Mouse (Mus musculus): Measurements from ENCODE around the gene Zbtb41. TPM values are rescaled to one million over a fixed set of nuclear protein-coding genes. Genes with fewer than 3 reads are reported as not detected.

The Zbtb41 gene
- polyA plus RNA-seq, 1 experiment from 2014 or later: 24.6 TPM

DNA sequence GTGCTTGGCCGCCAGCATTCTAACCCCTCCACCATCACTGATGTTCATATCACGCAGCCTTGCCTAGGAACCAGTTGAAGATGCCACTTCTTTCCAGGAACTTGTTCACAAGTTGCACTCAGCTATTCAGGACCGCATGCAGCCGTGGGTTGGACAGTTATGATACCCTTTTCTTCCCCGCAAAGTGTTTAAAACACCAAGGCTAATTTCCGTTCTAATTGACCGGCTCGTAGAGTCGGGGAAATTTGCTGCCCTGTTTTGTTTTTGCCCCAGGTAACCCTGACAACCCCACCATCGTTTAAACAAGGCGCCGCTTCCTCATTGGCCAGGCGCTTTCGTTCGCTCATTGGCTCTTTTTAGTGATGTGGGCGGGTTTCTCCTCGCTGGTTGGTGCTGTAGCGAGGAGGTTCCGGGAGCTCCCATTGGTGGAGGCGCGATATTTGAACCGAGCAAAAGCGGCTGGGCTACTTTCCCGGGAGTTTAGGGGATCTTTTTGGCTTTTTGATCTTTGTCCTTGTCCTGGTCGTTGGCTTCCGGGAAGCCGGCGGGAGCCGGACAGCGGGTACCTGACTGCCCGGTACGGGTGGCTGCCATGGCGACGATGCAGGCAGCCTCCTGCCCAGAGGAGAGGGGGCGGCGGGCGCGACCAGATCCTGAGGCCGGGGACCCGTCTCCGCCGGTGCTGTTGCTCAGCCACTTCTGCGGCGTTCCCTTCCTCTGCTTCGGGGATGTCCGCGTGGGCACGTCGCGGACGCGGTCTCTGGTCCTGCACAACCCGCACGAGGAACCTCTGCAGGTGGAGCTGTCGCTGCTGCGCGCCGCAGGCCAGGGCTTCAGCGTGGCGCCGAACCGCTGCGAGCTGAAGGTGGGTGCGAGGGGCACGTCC is 32.5 kb downstream of the Zbtb41 start, which contains the start of gene Aspm:
Gene Aspm (plus strand): TSS at position 433 of the 886 bp plus-strand sequence.
- H3K9me3 ChIP-seq (ENCODE audit: control insufficient read depth, low read length): no peaks in the 10 kb centered on the region
- H3K4me1 ChIP-seq (ENCODE audit: control insufficient read depth, insufficient read depth, low read length): peaks cover 9% of the 10 kb centered on the region; the same call in 1 of the 2 replicates
- peak within 1 kb of the TSS; percentile 39; the same call in 1 of the 2 replicates for H3K9ac ChIP-seq (replicated peaks; ENCODE audit: low read depth, low read length)
- no peaks in the 10 kb centered on the region for H3K36me3 ChIP-seq (ENCODE audit: control insufficient read depth, insufficient read depth, low read length)
- WGBS: under 1% methylated on average over 65 of the region's 65 CpGs
- no peak within 1 kb of the TSS for H3K27ac ChIP-seq (ENCODE audit: low read depth, low read length)
- peak within 1 kb of the TSS; percentile 99 for H3K4me2 ChIP-seq (ENCODE audit: low read depth, low read length)
- no peaks in the 10 kb centered on the region for H3K27me3 ChIP-seq (ENCODE audit: control insufficient read depth, insufficient read depth, low read length)
- H3K4me3 ChIP-seq (ENCODE audit: low read depth, low read length): peak within 1 kb of the TSS; percentile 65
- peak; percentile 100 for ATAC-seq (ENCODE audit: low read depth)

DNA sequence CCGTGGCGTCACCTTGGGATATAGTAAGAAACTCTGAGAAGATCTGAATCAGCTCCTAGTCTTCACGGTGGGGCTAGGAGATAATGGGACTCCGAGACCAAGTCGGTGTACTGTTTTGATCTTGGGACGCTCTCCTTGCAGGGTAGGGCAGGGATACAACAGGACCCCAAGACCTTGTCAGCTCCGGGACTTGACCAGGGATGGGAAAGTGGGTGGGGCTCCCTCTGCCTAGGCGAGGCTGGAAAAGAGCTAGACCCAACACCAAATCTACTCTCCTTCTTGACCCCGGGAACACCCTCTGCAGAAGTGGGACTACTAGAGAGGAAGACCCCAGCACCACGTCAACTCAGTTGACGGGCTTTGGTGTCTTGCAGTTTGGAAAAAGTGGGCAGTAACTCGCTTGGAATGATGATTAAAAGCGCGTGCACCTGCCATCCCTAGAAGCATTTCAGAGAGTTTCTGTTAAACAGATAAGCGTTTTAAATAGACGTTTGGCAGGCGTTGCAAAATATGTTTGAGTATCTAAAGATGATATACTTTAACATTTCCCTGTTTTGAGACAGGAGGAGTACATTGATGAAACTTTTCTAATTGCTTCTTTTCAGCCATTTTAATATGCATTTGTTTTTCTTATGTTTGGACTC is 33.3 kb downstream of the Zbtb41 start:
- ATAC-seq (ENCODE audit: low read depth): no peak
- Histone ChIP-seq H3K27me3 (ENCODE audit: control insufficient read depth, insufficient read depth, low read length) (no peaks in the 10 kb centered on the region), H3K4me3 (ENCODE audit: low read depth, low read length) (peak overlapping the region; percentile 65), H3K9ac (replicated peaks; ENCODE audit: low read depth, low read length) (peak overlapping the region; percentile 39; the same call in 1 of the 2 replicates), H3K27ac (ENCODE audit: low read depth, low read length) (no peak overlapping the region), H3K4me1 (ENCODE audit: control insufficient read depth, insufficient read depth, low read length) (peaks cover 9% of the 10 kb centered on the region; the same call in 1 of the 2 replicates), H3K4me2 (ENCODE audit: low read depth, low read length) (peak overlapping the region; percentile 99), H3K36me3 (ENCODE audit: control insufficient read depth, insufficient read depth, low read length) (no peaks in the 10 kb centered on the region), H3K9me3 (ENCODE audit: control insufficient read depth, low read length) (no peaks in the 10 kb centered on the region)
- 2% methylated on average over 17 of the region's 17 CpGs for WGBS

DNA sequence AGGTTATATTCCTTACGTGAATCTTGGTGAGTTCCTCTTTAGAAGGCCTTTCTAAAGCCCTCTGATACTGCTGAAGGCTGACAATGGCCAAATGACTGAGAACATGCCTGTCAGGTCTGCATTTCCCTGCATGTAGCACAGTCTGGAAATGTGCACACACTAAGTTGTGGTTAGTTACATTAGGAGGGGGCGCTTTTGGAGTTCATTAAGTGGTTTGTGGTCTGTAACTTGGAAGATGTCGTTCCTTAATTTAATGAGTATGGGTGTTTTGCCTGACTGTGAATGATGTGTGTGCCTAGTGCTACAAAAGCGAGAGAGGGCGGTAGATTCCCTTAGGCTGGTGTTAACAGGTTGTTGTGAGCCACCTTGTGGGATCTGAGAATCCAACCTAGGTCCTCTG is 38.7 kb downstream of the Zbtb41 start:
- no peak overlapping the region for H3K9ac ChIP-seq (replicated peaks; ENCODE audit: low read depth, low read length)
- no peaks in the 10 kb centered on the region for H3K9me3 ChIP-seq (ENCODE audit: control insufficient read depth, low read length)
- H3K4me2 ChIP-seq (ENCODE audit: low read depth, low read length): no peak overlapping the region
- H3K4me1 ChIP-seq (ENCODE audit: control insufficient read depth, insufficient read depth, low read length): no peaks in the 10 kb centered on the region
- no peak overlapping the region for H3K4me3 ChIP-seq (ENCODE audit: low read depth, low read length)
- ATAC-seq (ENCODE audit: low read depth): 0 out of 2 replicates have a peak, but pooled peaks have one; percentile 14
- no peaks in the 10 kb centered on the region for H3K27me3 ChIP-seq (ENCODE audit: control insufficient read depth, insufficient read depth, low read length)
- no peak overlapping the region for H3K27ac ChIP-seq (ENCODE audit: low read depth, low read length)
- 77% methylated on average over 5 of the region's 5 CpGs for WGBS
- no peaks in the 10 kb centered on the region for H3K36me3 ChIP-seq (ENCODE audit: control insufficient read depth, insufficient read depth, low read length)

DNA sequence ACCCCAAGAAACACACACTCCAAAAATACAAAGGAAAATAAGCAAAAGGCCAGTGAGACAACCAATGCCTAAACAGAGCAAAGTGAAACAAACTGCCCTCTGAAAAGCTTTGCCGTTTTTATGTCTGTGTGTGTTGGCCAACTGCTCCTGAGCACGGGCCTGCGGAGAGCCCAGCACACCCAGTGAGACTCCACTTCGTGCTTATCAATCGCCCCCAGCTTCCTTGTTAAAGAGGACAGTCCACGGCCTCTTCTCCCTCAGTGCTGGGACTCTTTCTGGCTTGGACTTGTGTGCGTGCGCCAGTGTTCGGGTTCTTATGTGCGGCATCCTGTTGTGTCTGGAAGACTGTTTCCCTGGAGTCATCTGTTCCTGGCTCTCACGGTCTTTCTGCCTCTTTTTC is 43.8 kb downstream of the Zbtb41 start:
- no peaks in the 10 kb centered on the region for H3K4me1 ChIP-seq (ENCODE audit: control insufficient read depth, insufficient read depth, low read length)
- H3K4me2 ChIP-seq (ENCODE audit: low read depth, low read length): no peak overlapping the region
- no peak overlapping the region for H3K4me3 ChIP-seq (ENCODE audit: low read depth, low read length)
- H3K9ac ChIP-seq (replicated peaks; ENCODE audit: low read depth, low read length): no peak overlapping the region
- H3K36me3 ChIP-seq (ENCODE audit: control insufficient read depth, insufficient read depth, low read length): no peaks in the 10 kb centered on the region
- WGBS: 89% methylated on average over 11 of the region's 11 CpGs
- no peak for ATAC-seq (ENCODE audit: low read depth)
- no peak overlapping the region for H3K27ac ChIP-seq (ENCODE audit: low read depth, low read length)
- H3K27me3 ChIP-seq (ENCODE audit: control insufficient read depth, insufficient read depth, low read length): no peaks in the 10 kb centered on the region
- no peaks in the 10 kb centered on the region for H3K9me3 ChIP-seq (ENCODE audit: control insufficient read depth, low read length)

DNA sequence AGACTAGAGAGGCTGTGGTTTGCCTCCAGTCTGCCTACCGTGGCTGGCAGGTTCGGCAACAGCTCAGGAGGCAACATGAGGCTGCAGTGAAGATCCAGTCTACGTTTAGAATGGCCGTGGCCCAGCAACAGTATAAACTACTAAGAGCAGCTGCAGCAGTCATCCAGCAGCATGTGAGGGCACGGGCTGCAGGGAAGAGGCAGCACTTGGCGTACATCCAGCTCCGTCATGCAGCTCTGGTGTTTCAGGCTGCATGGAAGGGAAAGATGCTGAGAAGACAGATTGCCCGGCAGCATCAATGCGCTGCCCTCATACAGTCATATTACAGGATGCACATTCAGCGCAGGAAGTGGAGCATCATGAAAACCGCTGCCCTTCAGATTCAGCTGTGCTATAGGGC is 56.8 kb downstream of the Zbtb41 start:
- WGBS: 86% methylated on average over 11 of the region's 11 CpGs
- no peaks in the 10 kb centered on the region for H3K9me3 ChIP-seq (ENCODE audit: control insufficient read depth, low read length)
- no peaks in the 10 kb centered on the region for H3K4me1 ChIP-seq (ENCODE audit: control insufficient read depth, insufficient read depth, low read length)
- H3K27ac ChIP-seq (ENCODE audit: low read depth, low read length): no peak overlapping the region
- H3K9ac ChIP-seq (replicated peaks; ENCODE audit: low read depth, low read length): no peak overlapping the region
- H3K4me3 ChIP-seq (ENCODE audit: low read depth, low read length): no peak overlapping the region
- ATAC-seq (ENCODE audit: low read depth): peak; percentile 60; the same call in 1 of the 2 replicates
- no peaks in the 10 kb centered on the region for H3K36me3 ChIP-seq (ENCODE audit: control insufficient read depth, insufficient read depth, low read length)
- H3K4me2 ChIP-seq (ENCODE audit: low read depth, low read length): no peak overlapping the region
- H3K27me3 ChIP-seq (ENCODE audit: control insufficient read depth, insufficient read depth, low read length): no peaks in the 10 kb centered on the region

DNA sequence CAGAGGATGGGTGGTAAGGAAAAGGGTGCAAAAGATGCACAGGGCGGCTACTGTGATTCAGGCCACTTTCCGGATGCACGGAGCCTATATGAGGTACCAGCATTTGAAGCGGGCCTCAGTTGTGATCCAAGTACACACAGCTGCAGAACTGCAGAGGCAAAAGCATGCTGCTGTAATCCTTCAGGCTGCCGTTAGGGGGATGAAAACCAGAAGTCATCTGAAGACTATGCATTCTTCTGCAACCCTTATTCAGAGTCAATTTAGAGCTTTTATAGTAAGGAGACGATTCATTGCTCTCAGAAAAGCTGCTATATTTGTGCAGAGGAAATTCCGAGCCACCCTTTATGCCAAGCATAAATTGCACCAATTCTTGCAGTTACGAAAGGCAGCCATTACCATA is 58.2 kb downstream of the Zbtb41 start:
- no peak for ATAC-seq (ENCODE audit: low read depth)
- 91% methylated on average over 8 of the region's 8 CpGs for WGBS

DNA sequence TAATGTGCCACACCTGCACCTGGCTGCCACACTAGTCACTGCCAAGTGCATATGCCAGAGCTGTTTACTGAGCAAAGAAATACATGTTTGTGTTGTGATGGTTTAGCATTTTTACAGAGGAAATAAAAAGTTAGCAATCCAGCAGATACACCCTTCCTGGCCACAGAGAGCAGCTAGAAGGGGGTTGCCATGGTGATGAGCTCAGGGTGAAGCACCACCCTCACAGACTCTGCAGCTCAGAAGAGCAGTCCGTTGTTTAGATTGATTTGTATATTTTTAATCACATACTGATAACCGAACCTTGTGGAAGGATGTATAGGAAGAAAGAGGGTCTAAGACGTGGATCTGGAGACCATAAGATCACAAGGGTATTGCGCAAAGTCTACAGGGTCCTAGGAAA is 59.1 kb downstream of the Zbtb41 start:
- H3K27me3 ChIP-seq (ENCODE audit: control insufficient read depth, insufficient read depth, low read length): no peaks in the 10 kb centered on the region
- no peak for ATAC-seq (ENCODE audit: low read depth)
- WGBS: 81% methylated on average over 4 of the region's 4 CpGs
- no peaks in the 10 kb centered on the region for H3K4me1 ChIP-seq (ENCODE audit: control insufficient read depth, insufficient read depth, low read length)
- H3K36me3 ChIP-seq (ENCODE audit: control insufficient read depth, insufficient read depth, low read length): no peaks in the 10 kb centered on the region
- H3K27ac ChIP-seq (ENCODE audit: low read depth, low read length): no peak overlapping the region
- no peak overlapping the region for H3K4me3 ChIP-seq (ENCODE audit: low read depth, low read length)
- H3K4me2 ChIP-seq (ENCODE audit: low read depth, low read length): no peak overlapping the region
- no peaks in the 10 kb centered on the region for H3K9me3 ChIP-seq (ENCODE audit: control insufficient read depth, low read length)
- no peak overlapping the region for H3K9ac ChIP-seq (replicated peaks; ENCODE audit: low read depth, low read length)

More for the DNA sequence above, 58.2 kb downstream of the Zbtb41 start:
- no peaks in the 10 kb centered on the region for H3K9me3 ChIP-seq (ENCODE audit: control insufficient read depth, low read length)
- H3K4me2 ChIP-seq (ENCODE audit: low read depth, low read length): no peak overlapping the region
- no peak overlapping the region for H3K4me3 ChIP-seq (ENCODE audit: low read depth, low read length)
- no peak overlapping the region for H3K27ac ChIP-seq (ENCODE audit: low read depth, low read length)
- H3K27me3 ChIP-seq (ENCODE audit: control insufficient read depth, insufficient read depth, low read length): no peaks in the 10 kb centered on the region
- no peak overlapping the region for H3K9ac ChIP-seq (replicated peaks; ENCODE audit: low read depth, low read length)
- no peaks in the 10 kb centered on the region for H3K4me1 ChIP-seq (ENCODE audit: control insufficient read depth, insufficient read depth, low read length)
- no peaks in the 10 kb centered on the region for H3K36me3 ChIP-seq (ENCODE audit: control insufficient read depth, insufficient read depth, low read length)

DNA sequence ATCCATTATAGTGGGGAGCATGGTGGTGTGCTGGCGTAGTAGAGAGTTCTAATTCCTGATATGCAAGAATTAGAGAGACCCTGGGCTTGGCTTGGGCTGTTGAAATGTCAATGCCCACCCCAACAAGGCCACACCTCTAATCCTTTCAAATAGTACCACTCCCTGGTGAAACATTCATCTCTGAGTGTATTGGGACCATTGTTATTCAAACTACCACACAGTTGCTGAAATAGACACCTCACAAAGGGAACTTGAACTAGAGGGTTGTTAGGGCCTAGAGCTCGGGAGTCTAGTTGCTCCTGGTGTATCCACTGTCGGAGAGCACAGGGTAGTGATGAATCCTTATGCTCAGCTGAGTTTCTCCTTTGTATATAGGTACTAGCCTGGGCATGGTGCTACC is 72.5 kb downstream of the Zbtb41 start:
- Histone ChIP-seq H3K9ac (replicated peaks; ENCODE audit: low read depth, low read length) (no peak overlapping the region), H3K4me1 (ENCODE audit: control insufficient read depth, insufficient read depth, low read length) (no peaks in the 10 kb centered on the region), H3K36me3 (ENCODE audit: control insufficient read depth, insufficient read depth, low read length) (no peaks in the 10 kb centered on the region), H3K9me3 (ENCODE audit: control insufficient read depth, low read length) (no peaks in the 10 kb centered on the region), H3K4me2 (ENCODE audit: low read depth, low read length) (no peak overlapping the region), H3K27ac (ENCODE audit: low read depth, low read length) (no peak overlapping the region), H3K4me3 (ENCODE audit: low read depth, low read length) (no peak overlapping the region), H3K27me3 (ENCODE audit: control insufficient read depth, insufficient read depth, low read length) (no peaks in the 10 kb centered on the region)
- no peak for ATAC-seq (ENCODE audit: low read depth)
- 72% methylated on average over 3 of the region's 3 CpGs for WGBS

DNA sequence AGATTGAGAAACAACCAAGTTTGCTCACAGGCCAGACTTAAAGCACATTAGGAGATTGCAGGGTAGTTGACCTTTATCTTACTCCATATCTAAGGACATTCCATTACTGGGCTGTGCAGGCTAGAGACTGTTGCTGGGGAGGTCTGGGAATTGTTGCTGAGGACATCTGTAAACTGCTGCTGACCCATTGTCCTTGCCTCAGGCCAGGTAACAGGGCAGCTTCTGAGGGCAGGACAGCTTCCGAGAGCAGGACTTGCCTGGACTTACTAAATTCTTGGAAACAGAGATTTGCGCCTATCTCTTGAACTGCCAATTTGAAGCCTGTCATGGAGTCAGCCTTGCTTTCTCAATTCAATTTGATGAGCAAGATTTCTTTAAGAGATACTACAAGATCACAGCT is 73.3 kb downstream of the Zbtb41 start:
- ATAC-seq (ENCODE audit: low read depth): no peak
- H3K4me2 ChIP-seq (ENCODE audit: low read depth, low read length): no peak overlapping the region
- H3K27ac ChIP-seq (ENCODE audit: low read depth, low read length): no peak overlapping the region
- no peaks in the 10 kb centered on the region for H3K27me3 ChIP-seq (ENCODE audit: control insufficient read depth, insufficient read depth, low read length)
- H3K9me3 ChIP-seq (ENCODE audit: control insufficient read depth, low read length): no peaks in the 10 kb centered on the region
- H3K4me3 ChIP-seq (ENCODE audit: low read depth, low read length): no peak overlapping the region
- WGBS: 96% methylated on average over 2 of the region's 2 CpGs
- no peak overlapping the region for H3K9ac ChIP-seq (replicated peaks; ENCODE audit: low read depth, low read length)
- no peaks in the 10 kb centered on the region for H3K36me3 ChIP-seq (ENCODE audit: control insufficient read depth, insufficient read depth, low read length)
- no peaks in the 10 kb centered on the region for H3K4me1 ChIP-seq (ENCODE audit: control insufficient read depth, insufficient read depth, low read length)
